Mouse (Mus musculus) lung, postnatal 0 days (tissue): ENCODE results near the gene Lrrc20. TPM values are rescaled to one million over a fixed set of nuclear protein-coding genes. Genes with fewer than 3 reads are reported as not detected.
A peak's percentile ranks its signal among the peaks of the same experiment; 100 is the strongest.
"Not testable (repeated sequence)": the region's sequence is repeated elsewhere in the genome, so short reads cannot be mapped to it uniquely, and the experiment has no call there.

Experiments used
- ATAC-seq: fragments of 200-750 bp; cut with Nextera tagmentation; 2 replicates; pipeline ENCODE4 v1.8.0; 2017; ENCODE audit warnings: moderate library complexity
- DNase-seq: peaks from one replicate; pipeline ENCODE4 v3.0.0-alpha.2; 2016; ENCODE audit warnings: low spot score
- H3K27ac ChIP-seq: fragments of 300-500 bp; sonication (generic); 2 replicates; pipeline ENCODE4 v1.5.1; 2014; ENCODE audit warnings: antibody characterized with exemption, mild to moderate bottlenecking, low read length, mixed read lengths
- H3K27me3 ChIP-seq: fragments of 300-500 bp; sonication (generic); replicated peaks from 2 replicates; pipeline ENCODE4 v1.6.1; 2014; ENCODE audit warnings: low read length, mixed read lengths; ENCODE audit not compliant: insufficient read depth
- H3K36me3 ChIP-seq: fragments of 300-500 bp; sonication (generic); 2 replicates; pipeline ENCODE4 v1.6.1; 2014; ENCODE audit warnings: low read length, mixed read lengths; ENCODE audit not compliant: insufficient read depth
- H3K4me1 ChIP-seq: fragments of 300-500 bp; sonication (generic); 2 replicates; pipeline ENCODE4 v1.6.1; 2014; ENCODE audit warnings: antibody characterized with exemption, low read depth, low read length, mixed read lengths; ENCODE audit not compliant: insufficient read depth
- H3K4me2 ChIP-seq: fragments of 300-500 bp; sonication (generic); replicated peaks from 2 replicates; pipeline ENCODE4 v1.6.1; 2014; ENCODE audit warnings: low read depth, mild to moderate bottlenecking, low read length, moderate library complexity, mixed read lengths
- H3K4me3 ChIP-seq: fragments of 300-500 bp; sonication (generic); 2 replicates; pipeline ENCODE4 v1.5.1; 2014; ENCODE audit warnings: low read depth, low read length
- H3K9ac ChIP-seq: fragments of 300-500 bp; sonication (generic); replicated peaks from 2 replicates; pipeline ENCODE4 v1.6.1; 2014; ENCODE audit warnings: low read depth, mild to moderate bottlenecking
- H3K9me3 ChIP-seq: fragments of 300-500 bp; sonication (generic); 2 replicates; pipeline ENCODE4 v1.6.1; 2016; ENCODE audit warnings: low read length, mixed read lengths
- CTCF ChIP-seq: IDR thresholded peaks from 2 replicates; pipeline ENCODE4 v1.5.1; 2016; ENCODE audit warnings: antibody characterized with exemption, mild to moderate bottlenecking
- EP300 ChIP-seq: IDR thresholded peaks from 2 replicates; pipeline ENCODE4 v1.6.1; 2016; ENCODE audit warnings: antibody characterized with exemption, mild to moderate bottlenecking, control low read depth
- WGBS: fragments of 180-500 bp; shearing (Covaris S2); extraction: QIAGEN DNeasy Blood & Tissue Kit; methylation state at CpG from one replicate; pipeline ENCODE4 v1.1.7; 2014; 5-methylcytosine and 5-hydroxymethylcytosine counted together
- polyA plus RNA-seq: library from polyadenylated mRNA; unstranded; fragments of >200 nt; fragmentation: Nextera tagmentation; extraction: Ambion mirVana; gene quantifications from 2 replicates; pipeline ENCODE4 v1.2.1, GENCODE M21; 2015

Lrrc20 gene
- polyA plus RNA-seq, 1 experiment from 2014 or later: 5.8 TPM

DNA sequence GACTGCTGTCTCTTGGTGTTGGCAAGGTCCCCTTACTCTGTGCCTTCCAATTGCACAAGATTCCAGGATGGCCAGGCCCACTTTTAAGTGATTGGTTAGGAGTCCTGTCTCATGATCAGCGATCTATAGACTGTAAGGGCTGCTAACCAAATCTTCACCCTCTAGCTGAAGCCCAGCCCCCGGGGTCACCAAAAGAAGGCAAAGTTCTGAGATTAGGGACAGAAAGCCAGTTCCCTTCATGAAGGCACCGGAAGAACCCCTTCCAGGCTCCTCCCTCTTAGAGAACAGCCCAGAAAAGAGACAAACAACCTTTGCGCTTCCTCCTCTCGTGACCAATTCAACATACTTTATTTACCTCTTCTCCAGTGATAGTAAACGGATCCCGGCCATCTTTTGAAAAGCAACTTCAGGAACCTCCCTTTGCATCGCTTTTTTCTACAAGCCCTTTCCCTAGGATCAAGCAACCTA lies 24.1 kb upstream of the Lrrc20 start:
- WGBS: under 1% methylated on average over 8 of the region's 8 CpGs
- Histone ChIP-seq H3K4me1 (peaks cover 8% of the 10 kb centered on the region; the same call in 1 of the 2 replicates), H3K4me3 (peak overlapping the region; percentile 99), H3K9me3 (no peaks in the 10 kb centered on the region), H3K27ac (peak overlapping the region; percentile 93), H3K9ac (peak overlapping the region; percentile 88), H3K4me2 (peak overlapping the region; percentile 82), H3K36me3 (no peaks in the 10 kb centered on the region), H3K27me3 (no peaks in the 10 kb centered on the region)
- peak; percentile 80 for DNase-seq
- peak; percentile 25 for ATAC-seq
- TF ChIP-seq EP300: peak; percentile 68
- no peak for TF ChIP-seq CTCF

GRCm38 (mm10) chr10:61451931-61452617 lies 23.5 kb upstream of the Lrrc20 start:
- Histone ChIP-seq H3K9ac (peak overlapping the region; percentile 88), H3K27ac (peak overlapping the region; percentile 93), H3K36me3 (no peaks in the 10 kb centered on the region), H3K4me1 (peaks cover 8% of the 10 kb centered on the region; the same call in 1 of the 2 replicates), H3K9me3 (no peaks in the 10 kb centered on the region), H3K4me3 (peak overlapping the region; percentile 99), H3K27me3 (no peaks in the 10 kb centered on the region), H3K4me2 (peak overlapping the region; percentile 82)
- DNase-seq (peak; percentile 69), ATAC-seq (peak; percentile 52)
- 1% methylated on average over 58 of the region's 62 CpGs for WGBS
- 0 out of 2 replicates have a peak, but pooled peaks have one; percentile 5 for TF ChIP-seq EP300
- peak; percentile 25 for TF ChIP-seq CTCF

DNA sequence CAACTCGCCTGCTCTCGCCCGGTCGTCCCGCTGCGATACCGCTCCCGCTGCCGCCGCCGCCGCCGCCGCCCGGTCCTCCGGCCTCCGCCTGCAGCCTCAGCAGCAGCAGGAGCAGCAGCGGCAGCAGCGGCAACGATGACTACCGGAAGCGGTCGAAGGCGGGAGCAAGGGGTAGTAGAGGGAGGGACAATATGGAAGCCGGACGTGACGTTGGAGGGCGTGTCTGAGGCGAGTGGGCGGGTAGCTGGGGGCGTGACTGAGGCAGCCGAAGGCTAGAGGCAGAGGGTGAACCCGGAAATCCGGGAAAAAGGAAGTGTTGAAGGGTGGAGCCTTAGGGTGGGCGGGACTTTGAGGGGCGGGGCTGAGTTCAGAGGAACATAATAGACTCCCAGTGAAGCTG lies 23.0 kb upstream of the Lrrc20 start, which contains the start of gene Eif4ebp2:
Eif4ebp2 (minus strand) TSS at position 17 of the 400 bp plus-strand sequence.
- no peaks in the 10 kb centered on the region for H3K9me3 ChIP-seq
- peak within 1 kb of the TSS; percentile 93 for H3K27ac ChIP-seq
- peak within 1 kb of the TSS; percentile 99 for H3K4me3 ChIP-seq
- peak; percentile 99 for DNase-seq
- no peaks in the 10 kb centered on the region for H3K27me3 ChIP-seq
- peaks cover 4% of the 10 kb centered on the region; the same call in 1 of the 2 replicates for H3K4me1 ChIP-seq
- H3K36me3 ChIP-seq: no peaks in the 10 kb centered on the region
- H3K4me2 ChIP-seq: peak within 1 kb of the TSS; percentile 82
- peak within 1 kb of the TSS; percentile 88 for H3K9ac ChIP-seq
- peak; percentile 98 for ATAC-seq
- TF ChIP-seq EP300 (peak; percentile 41; the same call in 1 of the 2 replicates), CTCF (no peak)
- 1% methylated on average over 27 of the region's 36 CpGs for WGBS

DNA sequence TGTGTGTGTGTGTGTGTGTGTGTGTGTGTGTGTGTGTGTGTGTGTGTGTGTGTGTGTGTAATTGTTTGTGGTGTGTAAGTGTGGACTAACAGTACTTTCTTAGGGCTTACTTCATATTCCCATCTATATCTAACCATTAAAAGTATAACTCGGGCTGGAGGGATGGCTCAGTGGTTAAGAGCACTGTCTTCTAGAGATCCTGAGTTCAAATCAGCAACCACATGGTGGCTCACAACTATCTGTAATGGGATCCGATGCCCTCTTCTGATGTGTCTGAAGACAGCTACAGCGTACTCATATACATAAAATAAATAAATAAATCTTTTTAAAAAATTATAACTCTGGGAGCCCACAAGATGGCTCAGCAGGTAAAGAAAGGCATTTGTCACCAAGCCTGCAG lies 22.4 kb upstream of the Lrrc20 start:
- 68% methylated on average over 3 of the region's 3 CpGs for whole genome bisulfite sequencing
- H3K36me3 ChIP-seq, ATAC-seq, H3K4me2 ChIP-seq, H3K27me3 ChIP-seq, DNase-seq, H3K4me1 ChIP-seq, H3K4me3 ChIP-seq, H3K9ac ChIP-seq, H3K27ac ChIP-seq, H3K9me3 ChIP-seq: not testable (repeated sequence)

GRCm38 (mm10) chr10:61457182-61457581 lies 18.4 kb upstream of the Lrrc20 start:
- TF ChIP-seq EP300: no peak
- TF ChIP-seq CTCF: no peak
- DNase-seq: no peak
- H3K4me1 ChIP-seq: no peaks in the 10 kb centered on the region
- no peaks in the 10 kb centered on the region for H3K27me3 ChIP-seq
- no peak overlapping the region for H3K27ac ChIP-seq
- no peak overlapping the region for H3K4me3 ChIP-seq
- WGBS: 55% methylated on average over 3 of the region's 3 CpGs
- no peak overlapping the region for H3K4me2 ChIP-seq
- no peak overlapping the region for H3K9ac ChIP-seq
- no peaks in the 10 kb centered on the region for H3K36me3 ChIP-seq
- no peak for ATAC-seq
- no peaks in the 10 kb centered on the region for H3K9me3 ChIP-seq

DNA sequence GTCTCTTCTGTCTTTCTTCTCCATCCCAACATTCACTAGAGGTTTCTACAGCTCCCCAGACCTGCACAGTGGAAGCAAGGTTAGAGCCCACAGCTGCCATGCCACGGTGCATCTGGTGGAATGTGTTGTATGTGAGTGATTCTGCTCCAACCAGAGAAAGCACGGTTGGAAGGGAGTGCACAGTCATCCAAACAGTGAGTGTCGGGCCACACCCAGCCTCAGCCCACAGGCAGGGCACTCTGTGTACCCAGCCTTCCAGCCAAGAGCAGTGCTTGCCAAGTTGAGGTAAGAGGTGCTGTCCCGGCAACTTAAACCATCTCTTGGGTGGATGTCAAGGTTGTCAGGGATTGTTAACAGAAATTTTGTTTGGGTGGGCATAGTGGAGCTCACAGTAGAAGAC lies 10.6 kb upstream of the Lrrc20 start:
- H3K36me3 ChIP-seq: no peaks in the 10 kb centered on the region
- no peak overlapping the region for H3K27ac ChIP-seq
- H3K9ac ChIP-seq: no peak overlapping the region
- no peaks in the 10 kb centered on the region for H3K4me1 ChIP-seq
- H3K4me3 ChIP-seq: no peak overlapping the region
- peak; percentile 40; the same call in 1 of the 2 replicates for TF ChIP-seq EP300
- TF ChIP-seq CTCF: no peak
- peak; percentile 83 for ATAC-seq
- H3K9me3 ChIP-seq: no peaks in the 10 kb centered on the region
- DNase-seq: peak; percentile 46
- 36% methylated on average over 4 of the region's 4 CpGs for WGBS
- no peak overlapping the region for H3K4me2 ChIP-seq
- no peaks in the 10 kb centered on the region for H3K27me3 ChIP-seq
